Mouse (Mus musculus) limb, embryonic 14.5 days (tissue): ENCODE results near the gene Noc3l. TPM values are rescaled to one million over a fixed set of nuclear protein-coding genes. Genes with fewer than 3 reads are reported as not detected.

ENCODE experiments used
- ATAC-seq: fragments of 200-750 bp; cut with Nextera tagmentation; 2 replicates; pipeline ENCODE4 v1.8.0; 2017; ENCODE audit warnings: low read depth, moderate number of reproducible peaks, moderate TSS enrichment; ENCODE audit not compliant: low FRiP score
- DNase-seq: peaks from one replicate; pipeline ENCODE4 v3.0.0-alpha.2; 2015; ENCODE audit warnings: low spot score
- H3K27ac ChIP-seq: fragments of 300-500 bp; sonication (generic); replicated peaks from 2 replicates; pipeline ENCODE4 v1.5.1; 2014; ENCODE audit warnings: low read depth, mild to moderate bottlenecking, low read length, moderate library complexity, mixed read lengths
- H3K27me3 ChIP-seq: fragments of 300-500 bp; sonication (generic); 2 replicates; pipeline ENCODE4 v1.6.1; 2014; ENCODE audit warnings: low read length, mixed read lengths; ENCODE audit not compliant: control insufficient read depth, insufficient read depth
- H3K36me3 ChIP-seq: fragments of 300-500 bp; sonication (generic); 2 replicates; pipeline ENCODE4 v1.6.1; 2014; ENCODE audit warnings: mild to moderate bottlenecking, low read length, moderate library complexity, mixed read lengths; ENCODE audit not compliant: control insufficient read depth, insufficient read depth
- H3K4me1 ChIP-seq: fragments of 300-500 bp; sonication (generic); 2 replicates; pipeline ENCODE4 v1.6.1; 2014; ENCODE audit warnings: antibody characterized with exemption, low read length, mixed read lengths; ENCODE audit not compliant: control insufficient read depth, insufficient read depth
- H3K4me2 ChIP-seq: fragments of 300-500 bp; sonication (generic); replicated peaks from 2 replicates; pipeline ENCODE4 v1.6.1; 2014; ENCODE audit warnings: low read depth, mild to moderate bottlenecking, low read length, moderate library complexity; ENCODE audit not compliant: severe bottlenecking
- H3K4me3 ChIP-seq: fragments of 300-500 bp; sonication (generic); replicated peaks from 2 replicates; pipeline ENCODE4 v1.5.1; 2014; ENCODE audit warnings: low read length
- H3K9ac ChIP-seq: fragments of 300-500 bp; sonication (generic); 2 replicates; pipeline ENCODE4 v1.6.1; 2014; ENCODE audit warnings: mild to moderate bottlenecking, low read depth, low read length, moderate library complexity; ENCODE audit not compliant: severe bottlenecking
- H3K9me3 ChIP-seq: fragments of 300-500 bp; sonication (generic); 2 replicates; pipeline ENCODE4 v1.6.1; 2016; ENCODE audit warnings: low read length; ENCODE audit not compliant: control insufficient read depth
- POLR2A ChIP-seq: fragments of 200-500 bp; IDR thresholded peaks from 2 replicates; pipeline ENCODE4 v1.8.0; 2012; ENCODE audit warnings: inconsistent platforms, mild to moderate bottlenecking, moderate library complexity, borderline replicate concordance; ENCODE audit not compliant: insufficient read depth, insufficient read length; ENCODE audit errors: extremely low read depth
- WGBS: fragments of 180-500 bp; shearing (Covaris S2); extraction: QIAGEN DNeasy Blood & Tissue Kit; methylation state at CpG from one replicate; pipeline ENCODE4 v1.1.7; 2014; 5-methylcytosine and 5-hydroxymethylcytosine counted together
- polyA plus RNA-seq, 2 experiments: library from polyadenylated mRNA; depleted of rRNA in 1 of 2; stranded (reverse) in 1 of 2; unstranded in 1 of 2; fragments of >200 nt; fragmentation: Nextera tagmentation in 1 of 2; extraction: Ambion mirVana in 1 of 2; gene quantifications; 2 replicates each; pipeline versions ENCODE4 v1.2.1 to v1.2.3; 2012 to 2014

Noc3l gene
- polyA plus RNA-seq, 2 experiments, result 7.7 to 15.0 TPM

GRCm38 (mm10) chr19:38787756-38788155, 31.3 kb downstream of the Noc3l start:
- Histone ChIP-seq H3K9ac (no peak overlapping the region), H3K27ac (no peak overlapping the region), H3K27me3 (no peaks in the 10 kb centered on the region), H3K36me3 (peaks cover 47% of the 10 kb centered on the region), H3K9me3 (no peaks in the 10 kb centered on the region), H3K4me3 (no peak overlapping the region), H3K4me2 (no peak overlapping the region), H3K4me1 (no peaks in the 10 kb centered on the region)
- 88% methylated on average over 6 of the region's 6 CpGs for WGBS
- DNase-seq (no peak), ATAC-seq (no peak)
- no peak for TF ChIP-seq POLR2A

- no peak for TF ChIP-seq POLR2A
- WGBS, result 89% methylated on average over 9 of the region's 9 CpGs
- H3K4me2 ChIP-seq, result no peak overlapping the region
Observed at GRCm38 (mm10) chr19:38783542-38783941, 35.5 kb downstream of the Noc3l start.

GRCm38 (mm10) chr19:38778805-38779204, 40.2 kb downstream of the Noc3l start:
- no peak overlapping the region for H3K4me3 ChIP-seq
- H3K4me1 ChIP-seq, result no peaks in the 10 kb centered on the region
- peaks cover 17% of the 10 kb centered on the region; the same call in 1 of the 2 replicates for H3K36me3 ChIP-seq
- no peak for DNase-seq
- no peak overlapping the region for H3K9ac ChIP-seq
- ATAC-seq, result no peak
- H3K4me2 ChIP-seq, result no peak overlapping the region
- no peak overlapping the region for H3K27ac ChIP-seq
- no peak for TF ChIP-seq POLR2A
- WGBS, result 67% methylated on average over 2 of the region's 2 CpGs
- no peaks in the 10 kb centered on the region for H3K9me3 ChIP-seq
- no peaks in the 10 kb centered on the region for H3K27me3 ChIP-seq

More at GRCm38 (mm10) chr19:38783542-38783941, 35.5 kb downstream of the Noc3l start:
- Histone ChIP-seq H3K4me1 (no peaks in the 10 kb centered on the region), H3K27ac (no peak overlapping the region), H3K9ac (no peak overlapping the region), H3K36me3 (peaks cover 21% of the 10 kb centered on the region), H3K27me3 (no peaks in the 10 kb centered on the region), H3K4me3 (no peak overlapping the region), H3K9me3 (no peaks in the 10 kb centered on the region)
- no peak for DNase-seq
- no peak for ATAC-seq

GRCm38 (mm10) chr19:38775548-38775947, 43.5 kb downstream of the Noc3l start:
- WGBS, result 60% methylated on average over 4 of the region's 4 CpGs

GRCm38 (mm10) chr19:38766306-38766705, 52.7 kb downstream of the Noc3l start:
- DNase-seq (no peak), ATAC-seq (no peak)
- Histone ChIP-seq H3K4me3 (no peak overlapping the region), H3K27me3 (no peaks in the 10 kb centered on the region), H3K4me1 (no peaks in the 10 kb centered on the region), H3K9ac (no peak overlapping the region), H3K36me3 (peaks cover 6% of the 10 kb centered on the region; the same call in 1 of the 2 replicates), H3K4me2 (no peak overlapping the region), H3K27ac (no peak overlapping the region), H3K9me3 (no peaks in the 10 kb centered on the region)
- 79% methylated on average over 2 of the region's 2 CpGs for WGBS
- TF ChIP-seq POLR2A, result no peak

More at GRCm38 (mm10) chr19:38775548-38775947, 43.5 kb downstream of the Noc3l start:
- peak; percentile 70 for DNase-seq
- no peak for ATAC-seq
- H3K4me1 ChIP-seq, result no peaks in the 10 kb centered on the region
- H3K27me3 ChIP-seq, result no peaks in the 10 kb centered on the region
- H3K9me3 ChIP-seq, result no peaks in the 10 kb centered on the region
- no peaks in the 10 kb centered on the region; the same call in 1 of the 2 replicates for H3K36me3 ChIP-seq
- no peak for TF ChIP-seq POLR2A
- no peak overlapping the region for H3K4me2 ChIP-seq
- no peak overlapping the region for H3K9ac ChIP-seq
- H3K27ac ChIP-seq, result no peak overlapping the region
- H3K4me3 ChIP-seq, result no peak overlapping the region
